Mouse (Mus musculus) lung, adult 2 months (tissue): ENCODE data around the gene Rilpl1. TPM values are rescaled to one million over a fixed set of nuclear protein-coding genes. Genes with fewer than 3 reads are reported as not detected.

Source experiments
- DNase-seq: peaks from one replicate; pipeline ENCODE4 v3.0.0; 2022
- H3K4me1 ChIP-seq: fragments of 200-500 bp; 2 replicates; pipeline ENCODE4 v1.6.1; 2011; ENCODE audit warnings: low read length; ENCODE audit not compliant: control insufficient read depth, insufficient read depth
- H3K4me3 ChIP-seq: fragments of 200-500 bp; replicated peaks from 2 replicates; pipeline ENCODE3; 2011; ENCODE audit warnings: low read depth, mild to moderate bottlenecking, control low read depth, low read length; ENCODE audit errors: extremely low read depth
- CTCF ChIP-seq: fragments of 200-500 bp; IDR thresholded peaks from 2 replicates; pipeline ENCODE4 v1.5.1; 2011; ENCODE audit warnings: mild to moderate bottlenecking, low read length, control low read depth; ENCODE audit not compliant: insufficient read depth
- POLR2A ChIP-seq: fragments of 200-500 bp; IDR thresholded peaks from 2 replicates; pipeline ENCODE4 v1.6.1; 2011; ENCODE audit warnings: low read depth, mild to moderate bottlenecking, control low read depth, low read length, borderline replicate concordance; ENCODE audit errors: extremely low read depth
- WGBS: fragments of 180-500 bp; shearing (Covaris S2); methylation state at CpG from one replicate; pipeline ENCODE4 v1.1.7; 2018; 5-methylcytosine and 5-hydroxymethylcytosine counted together
- polyA plus RNA-seq: library from polyadenylated mRNA; depleted of rRNA; stranded (reverse); fragments of >200 nt; gene quantifications from 2 replicates; pipeline ENCODE4 v1.2.3, GENCODE M21; 2012

Rilpl1 gene
- polyA plus RNA-seq, 1 experiment = 26.0 TPM

DNA sequence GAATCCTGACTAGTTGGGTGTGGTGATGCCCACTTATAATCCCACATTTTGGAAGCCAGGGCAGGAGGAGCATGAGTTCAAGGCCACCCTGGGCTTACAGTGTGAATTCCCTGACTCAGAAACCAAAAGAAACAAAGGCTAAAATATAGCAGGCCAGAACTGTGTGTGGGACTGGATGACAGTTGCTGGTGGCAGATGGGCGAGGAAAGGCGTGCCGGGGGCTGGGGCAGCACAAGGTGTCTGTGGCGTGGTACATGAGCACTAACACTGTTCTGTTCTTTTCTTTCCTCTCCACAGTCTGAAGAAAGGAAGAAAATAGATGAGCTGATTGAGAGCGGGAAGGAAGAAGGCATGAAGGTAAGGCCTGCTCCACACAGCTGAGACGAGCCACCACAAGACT lies 74.4 kb downstream of the Rilpl1 start:
- TF ChIP-seq CTCF (no peak), POLR2A (no peak)
- Histone ChIP-seq H3K4me3 (no peak overlapping the region), H3K4me1 (no peaks in the 10 kb centered on the region)
- 92% methylated on average over 6 of the region's 6 CpGs for WGBS
- no peak for DNase-seq

DNA sequence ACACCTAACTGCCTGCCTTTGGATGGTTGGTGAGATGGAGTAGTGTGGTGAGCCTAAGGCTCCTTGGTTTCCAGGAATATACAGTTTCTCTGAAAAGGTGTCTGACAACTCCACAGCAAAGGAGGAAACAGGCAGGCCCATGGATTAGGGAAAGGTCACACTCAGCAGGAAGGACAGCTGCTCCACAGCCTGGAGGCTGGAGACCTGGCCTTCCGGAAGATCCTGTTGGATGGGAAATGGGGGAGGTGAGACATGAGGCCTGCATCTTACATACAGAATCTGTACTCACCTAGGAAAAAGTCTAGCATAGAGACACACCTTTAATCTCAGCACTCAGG lies 77.1 kb downstream of the Rilpl1 start:
- DNase-seq = no peak
- no peak overlapping the region for H3K4me3 ChIP-seq
- no peaks in the 10 kb centered on the region for H3K4me1 ChIP-seq
- TF ChIP-seq POLR2A (no peak), CTCF (no peak)
- 66% methylated on average over 1 of the region's 1 CpGs for WGBS

DNA sequence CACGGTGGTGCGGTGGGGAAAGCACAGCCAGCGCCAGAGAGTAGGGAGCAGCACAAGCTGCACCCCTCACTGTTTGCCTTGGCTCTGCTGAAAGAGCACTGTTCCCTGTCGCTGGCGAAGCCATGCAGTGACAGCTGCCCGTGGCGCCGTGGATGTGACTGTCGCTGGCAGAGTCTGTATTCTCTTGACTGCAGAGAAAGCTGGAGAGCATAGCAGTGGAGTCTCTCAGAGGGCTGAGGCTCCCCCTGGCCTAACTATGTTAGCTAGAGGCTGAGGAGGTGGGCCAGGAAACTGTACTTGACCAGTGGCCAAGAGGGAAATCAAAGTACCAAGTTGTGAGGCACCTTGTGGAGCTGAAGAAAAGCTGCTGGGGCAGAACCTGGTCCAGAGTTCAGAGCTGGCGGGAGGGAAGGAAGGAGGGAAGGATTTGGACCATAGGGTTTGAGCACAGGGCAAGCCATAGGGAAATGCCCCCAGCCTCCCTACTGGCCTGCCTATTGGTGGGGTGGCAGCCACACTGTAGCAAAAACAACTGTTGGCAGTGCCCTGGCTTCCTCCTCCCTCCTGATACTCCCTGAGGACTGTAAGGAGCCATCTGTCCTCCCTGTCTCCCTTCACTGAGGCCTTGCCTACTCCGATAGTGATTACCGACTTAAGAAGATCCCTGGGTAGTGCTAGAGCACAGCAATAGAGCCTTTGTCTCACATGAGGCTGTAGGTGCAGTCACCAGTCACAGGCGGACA lies 77.7 kb downstream of the Rilpl1 start:
- Histone ChIP-seq H3K4me1 (no peaks in the 10 kb centered on the region), H3K4me3 (no peak overlapping the region)
- 78% methylated on average over 13 of the region's 13 CpGs for WGBS
- TF ChIP-seq CTCF (no peak), POLR2A (no peak)
- DNase-seq = no peak

DNA sequence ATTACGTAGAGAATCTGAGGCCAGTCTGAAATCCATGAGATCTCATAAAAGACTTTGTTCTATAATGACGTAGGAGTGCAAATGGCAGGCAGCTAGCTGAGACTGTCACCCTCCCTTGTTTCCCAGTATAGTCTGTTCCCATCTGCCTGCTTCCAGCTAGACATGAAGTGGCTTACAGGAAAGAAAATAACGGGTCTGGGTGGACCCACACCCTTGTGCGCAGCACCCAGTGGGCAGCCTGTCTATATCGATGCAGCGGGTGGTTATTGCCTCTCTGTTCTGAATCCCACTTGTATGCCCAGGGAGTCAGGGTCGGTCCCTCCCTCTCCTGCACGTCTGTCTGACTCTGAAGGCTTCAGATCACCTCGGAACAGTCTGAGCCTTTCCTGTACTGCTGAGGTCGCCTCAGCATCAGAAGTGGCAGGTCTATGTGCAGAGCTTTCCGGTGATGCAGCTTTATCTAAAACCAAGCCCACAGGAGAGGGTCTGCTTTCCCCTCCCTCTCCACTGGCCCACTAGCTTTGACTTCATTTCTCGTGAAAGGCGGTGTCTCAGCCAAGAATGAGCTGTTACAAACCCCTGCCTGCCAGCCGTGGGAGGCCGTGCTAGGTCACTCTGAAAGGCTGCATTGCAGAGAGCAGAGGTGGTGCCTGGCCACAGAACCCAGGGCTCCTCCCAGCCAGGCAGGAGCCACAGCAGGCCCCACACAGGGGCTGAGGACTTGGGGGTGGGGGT lies 78.5 kb downstream of the Rilpl1 start:
- WGBS = 74% methylated on average over 15 of the region's 15 CpGs
- no peak for DNase-seq

DNA sequence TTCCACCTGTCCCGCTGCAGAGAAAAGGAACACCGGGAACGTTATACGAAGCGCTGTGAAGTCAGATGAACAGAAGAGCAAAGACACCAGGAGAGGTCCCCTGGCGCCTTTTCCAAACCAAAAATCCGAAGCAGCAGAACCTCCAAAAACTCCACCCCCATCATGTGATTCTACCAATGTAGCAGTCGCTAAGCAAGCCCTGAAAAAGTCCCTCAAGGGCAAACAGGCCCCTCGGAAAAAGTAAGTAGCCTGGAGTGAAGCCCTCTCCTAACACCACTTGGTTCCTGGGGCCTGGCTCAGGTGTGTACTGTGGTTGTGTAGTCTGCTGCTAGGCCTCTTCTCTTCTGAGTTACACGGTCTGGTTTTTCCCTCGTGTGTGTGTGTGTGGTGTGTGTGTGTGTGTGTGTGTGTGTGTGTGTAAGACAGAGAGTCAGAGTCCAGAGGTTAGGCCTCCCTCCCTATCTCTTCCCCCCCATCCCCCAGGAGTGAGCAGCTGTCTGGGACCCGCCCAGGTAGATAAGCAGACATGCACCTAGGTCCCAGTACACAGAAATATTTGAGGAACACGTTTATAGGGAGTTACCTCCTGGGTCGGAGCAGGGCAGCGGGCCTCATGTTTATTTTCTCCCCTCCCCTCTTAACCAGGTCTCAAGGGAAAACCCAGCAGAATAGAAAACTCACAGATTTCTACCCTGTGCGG lies 80.4 kb downstream of the Rilpl1 start:
- no peak for TF ChIP-seq POLR2A
- no peak for TF ChIP-seq CTCF
- no peak overlapping the region for H3K4me3 ChIP-seq
- H3K4me1 ChIP-seq = peaks cover 14% of the 10 kb centered on the region
- no peak for DNase-seq
- 73% methylated on average over 16 of the region's 16 CpGs for WGBS

More for the DNA sequence above, 78.5 kb downstream of the Rilpl1 start:
- Histone ChIP-seq H3K4me3 (no peak overlapping the region), H3K4me1 (no peaks in the 10 kb centered on the region)
- no peak for TF ChIP-seq POLR2A
- no peak for TF ChIP-seq CTCF

DNA sequence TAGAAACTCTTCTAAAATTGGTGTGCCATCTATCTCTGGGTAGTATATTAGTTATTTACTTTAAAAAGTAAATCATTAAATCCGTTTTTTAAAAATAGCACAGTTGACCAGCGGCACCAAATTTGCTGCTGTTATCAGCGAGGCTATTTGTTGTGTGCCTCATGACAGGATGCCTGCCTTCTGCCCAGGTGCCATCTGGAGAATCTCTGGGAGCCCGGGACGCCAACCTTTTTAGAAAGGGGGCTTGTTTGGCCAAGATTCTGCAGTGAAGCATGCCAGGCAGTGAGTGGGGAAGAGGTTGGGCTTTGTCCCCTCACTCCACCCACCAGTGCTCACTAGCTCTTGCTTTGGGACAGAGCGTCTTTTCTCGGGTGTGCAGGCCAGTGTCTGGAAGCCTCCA lies 81.1 kb downstream of the Rilpl1 start:
- WGBS = 76% methylated on average over 7 of the region's 7 CpGs
- TF ChIP-seq CTCF (no peak), POLR2A (no peak)
- Histone ChIP-seq H3K4me3 (no peak overlapping the region), H3K4me1 (peaks cover 14% of the 10 kb centered on the region)
- DNase-seq = no peak

DNA sequence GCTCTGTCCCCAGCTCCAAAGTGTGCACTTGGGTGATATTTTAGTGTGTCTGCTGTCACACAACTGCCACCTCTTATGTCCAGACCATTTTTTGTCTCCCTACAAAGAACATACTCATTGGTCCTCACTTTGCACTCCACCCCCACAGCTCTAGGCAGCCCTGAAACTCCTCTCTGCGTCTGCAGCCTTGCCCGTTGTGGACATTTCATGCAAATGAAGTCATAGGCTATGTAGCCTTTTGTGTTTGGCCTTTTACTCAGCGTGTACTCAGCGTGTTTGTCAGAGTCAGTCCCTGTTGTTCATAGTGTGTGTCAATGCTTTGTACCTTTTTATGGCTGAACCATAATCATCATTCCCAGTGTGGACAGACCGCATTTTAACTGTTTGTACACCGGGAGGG lies 81.7 kb downstream of the Rilpl1 start:
- H3K4me3 ChIP-seq = no peak overlapping the region
- no peak for TF ChIP-seq CTCF
- no peak for TF ChIP-seq POLR2A
- peaks cover 18% of the 10 kb centered on the region for H3K4me1 ChIP-seq
- DNase-seq = no peak
- 67% methylated on average over 6 of the region's 6 CpGs for WGBS

DNA sequence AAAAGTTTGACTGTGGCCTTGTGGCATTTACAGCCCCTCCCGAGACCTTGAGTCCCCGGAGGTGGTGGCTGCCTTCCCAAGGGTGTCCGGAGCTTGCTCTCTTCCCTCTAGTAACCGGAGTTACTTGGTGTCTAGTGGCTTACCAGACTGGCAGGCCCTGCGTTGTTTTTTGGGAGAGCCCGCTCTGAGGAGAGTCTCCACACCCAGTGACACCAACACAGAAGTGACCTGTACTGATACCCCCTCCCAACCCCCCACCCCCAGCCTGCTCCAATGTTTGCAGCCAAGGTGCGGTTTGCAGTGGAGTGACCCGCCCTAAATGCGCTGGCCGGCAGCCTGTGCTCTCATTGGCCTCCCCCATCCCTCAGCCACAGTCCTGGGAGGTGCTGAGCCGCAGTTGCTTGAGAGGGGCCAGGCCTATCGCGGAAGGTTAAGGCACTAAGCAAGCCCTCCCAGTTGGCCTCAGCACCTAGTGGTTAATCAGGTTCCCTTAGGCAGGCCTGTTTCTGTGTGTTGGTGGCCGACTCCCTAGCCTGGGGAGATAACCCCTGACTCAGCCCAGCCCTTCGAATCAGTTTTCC lies 84.8 kb downstream of the Rilpl1 start:
- peak; percentile 71 for DNase-seq
- TF ChIP-seq POLR2A = peak; percentile 30; the same call in 1 of the 2 replicates
- TF ChIP-seq CTCF = no peak
- Histone ChIP-seq H3K4me1 (peaks cover 19% of the 10 kb centered on the region), H3K4me3 (peak overlapping the region; percentile 67)
- WGBS = 5% methylated on average over 15 of the region's 15 CpGs

DNA sequence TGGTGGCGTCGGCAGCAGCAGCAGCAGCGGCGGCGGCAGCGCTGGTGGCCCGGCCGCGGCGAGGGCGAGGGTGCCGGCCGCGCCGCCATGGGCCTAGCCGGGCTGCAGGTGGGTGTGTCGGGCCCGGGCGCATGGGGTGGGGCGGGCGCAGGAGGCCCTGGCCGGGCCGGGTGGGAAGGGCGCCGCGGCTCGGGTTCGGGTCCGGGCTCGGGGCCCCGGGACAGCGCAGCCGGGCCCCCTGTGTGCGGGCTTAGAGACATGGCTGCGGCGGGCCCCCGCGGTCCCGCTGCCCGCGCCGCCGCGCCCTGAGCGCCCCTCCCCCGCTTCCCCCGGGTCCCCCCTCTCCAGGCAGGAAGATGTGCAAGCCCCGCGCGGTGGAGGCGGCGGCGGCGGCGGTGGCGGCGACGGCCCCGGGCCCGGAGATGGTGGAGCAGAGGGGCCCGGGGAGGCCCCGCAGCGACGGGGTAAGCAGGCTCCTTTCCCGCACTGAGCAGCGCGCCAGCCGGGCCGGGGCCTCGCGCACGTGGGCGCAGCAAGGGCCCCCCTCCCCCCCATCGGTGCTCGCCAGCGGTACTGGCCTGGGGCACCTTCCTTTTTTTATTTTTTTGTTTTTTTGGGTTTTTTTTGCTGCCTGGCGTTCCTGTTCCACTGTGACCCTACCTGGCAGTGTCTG lies 85.4 kb downstream of the Rilpl1 start:
- WGBS = 4% methylated on average over 65 of the region's 77 CpGs
- H3K4me1 ChIP-seq = peaks cover 19% of the 10 kb centered on the region
- peak; percentile 57 for DNase-seq
- TF ChIP-seq POLR2A (no peak), CTCF (no peak)
- H3K4me3 ChIP-seq = peak overlapping the region; percentile 67
